Mouse (Mus musculus): ENCODE results near the gene Emc6. TPM values are rescaled to one million over a fixed set of nuclear protein-coding genes. Genes with fewer than 3 reads are reported as not detected.

The Emc6 gene
- polyA plus RNA-seq, 1 experiment from 2014 or later, result 137 TPM

- H3K36me3 ChIP-seq, result peaks cover 31% of the 10 kb centered on the region
- H3K27ac ChIP-seq (replicated peaks), result no peak overlapping the region
Observed at GRCm38 (mm10) chr11:73168576-73168975, 8.3 kb downstream of the Emc6 start.

DNA sequence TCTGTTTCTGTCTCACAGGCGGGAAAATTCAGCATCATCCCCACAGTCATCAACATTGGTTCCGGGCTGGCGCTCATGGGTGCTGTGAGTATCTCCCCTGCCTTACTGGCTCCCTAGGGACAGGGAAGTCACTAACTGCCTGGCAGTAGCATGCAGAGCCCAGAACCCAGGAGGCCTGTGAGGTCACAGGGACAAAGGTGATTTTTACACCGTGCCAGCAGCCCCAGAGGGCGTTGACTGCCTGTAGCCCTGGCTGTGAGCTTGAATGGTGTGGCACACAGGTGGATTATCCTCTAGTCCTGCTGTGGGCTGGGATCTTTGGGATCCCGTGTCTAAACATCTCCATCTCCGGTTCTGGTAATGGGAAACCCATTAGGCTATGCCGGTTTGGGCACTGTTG, 8.8 kb downstream of the Emc6 start:
- 82% methylated on average over 8 of the region's 8 CpGs for WGBS
- no peaks in the 10 kb centered on the region for H3K9me3 ChIP-seq (replicated peaks)
- DNase-seq (ENCODE audit: low spot score), result no peak
- H3K4me1 ChIP-seq, result no peaks in the 10 kb centered on the region
- no peak overlapping the region for H3K27ac ChIP-seq (replicated peaks)
- H3K27me3 ChIP-seq (ENCODE audit: low read depth, poor library complexity, severe bottlenecking), result no peaks in the 10 kb centered on the region
- no peak overlapping the region for H3K4me3 ChIP-seq
- peaks cover 26% of the 10 kb centered on the region for H3K36me3 ChIP-seq

More at GRCm38 (mm10) chr11:73168576-73168975, 8.3 kb downstream of the Emc6 start:
- Histone ChIP-seq H3K9me3 (replicated peaks) (no peaks in the 10 kb centered on the region), H3K4me3 (no peak overlapping the region), H3K4me1 (no peaks in the 10 kb centered on the region), H3K27me3 (ENCODE audit: low read depth, poor library complexity, severe bottlenecking) (no peaks in the 10 kb centered on the region)
- whole genome bisulfite sequencing, result 86% methylated on average over 6 of the region's 6 CpGs
- DNase-seq (ENCODE audit: low spot score), result no peak

- WGBS, result 89% methylated on average over 5 of the region's 5 CpGs
- Histone ChIP-seq H3K27ac (replicated peaks) (no peak overlapping the region), H3K4me1 (peaks cover 14% of the 10 kb centered on the region), H3K9me3 (replicated peaks) (no peaks in the 10 kb centered on the region), H3K27me3 (ENCODE audit: low read depth, poor library complexity, severe bottlenecking) (peaks cover 42% of the 10 kb centered on the region), H3K4me3 (no peak overlapping the region), H3K36me3 (no peaks in the 10 kb centered on the region)
- DNase-seq (ENCODE audit: low spot score), result no peak
Observed at GRCm38 (mm10) chr11:73162284-73162683, 14.6 kb downstream of the Emc6 start.

GRCm38 (mm10) chr11:73161616-73162015, 15.2 kb downstream of the Emc6 start:
- Histone ChIP-seq H3K9me3 (replicated peaks) (no peaks in the 10 kb centered on the region), H3K27me3 (ENCODE audit: low read depth, poor library complexity, severe bottlenecking) (peaks cover 42% of the 10 kb centered on the region), H3K4me1 (peaks cover 14% of the 10 kb centered on the region), H3K27ac (replicated peaks) (no peak overlapping the region), H3K36me3 (no peaks in the 10 kb centered on the region), H3K4me3 (no peak overlapping the region)
- no peak for DNase-seq (ENCODE audit: low spot score)
- WGBS, result 91% methylated on average over 4 of the region's 4 CpGs

- H3K4me3 ChIP-seq, result peak overlapping the region; percentile 57
- H3K4me1 ChIP-seq, result peaks cover 14% of the 10 kb centered on the region
- H3K27me3 ChIP-seq (ENCODE audit: low read depth, poor library complexity, severe bottlenecking), result peaks cover 42% of the 10 kb centered on the region
- no peaks in the 10 kb centered on the region for H3K36me3 ChIP-seq
- no peaks in the 10 kb centered on the region for H3K9me3 ChIP-seq (replicated peaks)
- no peak overlapping the region for H3K27ac ChIP-seq (replicated peaks)
- no peak for DNase-seq (ENCODE audit: low spot score)
- 32% methylated on average over 6 of the region's 6 CpGs for WGBS
Observed at GRCm38 (mm10) chr11:73160811-73161200, 16.0 kb downstream of the Emc6 start.

GRCm38 (mm10) chr11:73159957-73160810, 16.7 kb downstream of the Emc6 start, which contains the start of gene P2rx5:
P2rx5 (plus strand) TSS chr11:73160421.
- Histone ChIP-seq H3K4me3 (peak within 1 kb of the TSS; percentile 57), H3K27ac (replicated peaks) (no peak within 1 kb of the TSS)
- 3% methylated on average over 49 of the region's 49 CpGs for WGBS

GRCm38 (mm10) chr11:73155071-73155470, 21.8 kb downstream of the Emc6 start:
- H3K36me3 ChIP-seq, result no peaks in the 10 kb centered on the region
- no peaks in the 10 kb centered on the region for H3K9me3 ChIP-seq (replicated peaks)
- no peak overlapping the region for H3K4me3 ChIP-seq
- H3K4me1 ChIP-seq, result peaks cover 5% of the 10 kb centered on the region
- H3K27ac ChIP-seq (replicated peaks), result no peak overlapping the region
- H3K27me3 ChIP-seq (ENCODE audit: low read depth, poor library complexity, severe bottlenecking), result peaks cover 20% of the 10 kb centered on the region
- 82% methylated on average over 6 of the region's 6 CpGs for WGBS
- DNase-seq (ENCODE audit: low spot score), result no peak

More at GRCm38 (mm10) chr11:73159957-73160810, 16.7 kb downstream of the Emc6 start, which contains the start of gene P2rx5:
- H3K9me3 ChIP-seq (replicated peaks), result no peaks in the 10 kb centered on the region
- H3K36me3 ChIP-seq, result no peaks in the 10 kb centered on the region
- peaks cover 14% of the 10 kb centered on the region for H3K4me1 ChIP-seq
- peaks cover 42% of the 10 kb centered on the region for H3K27me3 ChIP-seq (ENCODE audit: low read depth, poor library complexity, severe bottlenecking)
- peak; percentile 44 for DNase-seq (ENCODE audit: low spot score)

DNA sequence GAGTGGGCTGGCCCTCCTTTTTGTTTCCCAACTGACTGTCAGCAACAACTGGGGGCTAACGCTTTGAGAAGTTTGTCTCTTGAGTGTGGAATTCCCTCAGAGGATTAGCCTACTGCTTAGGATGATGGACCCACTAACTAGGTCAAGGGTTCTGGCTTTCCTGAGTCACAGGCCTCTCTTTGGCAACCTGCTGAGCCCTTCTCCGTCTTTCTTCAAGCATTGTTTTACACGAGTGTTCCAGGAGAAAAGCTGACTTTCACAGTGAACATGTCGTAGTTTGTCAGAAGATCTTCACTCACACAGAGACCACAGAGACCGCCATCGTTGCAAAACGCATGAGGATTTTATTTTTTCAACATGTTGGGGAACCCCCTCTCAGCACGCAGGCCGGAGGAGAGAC, 28.6 kb downstream of the Emc6 start:
- Histone ChIP-seq H3K27me3 (ENCODE audit: low read depth, poor library complexity, severe bottlenecking) (no peaks in the 10 kb centered on the region), H3K4me1 (peaks cover 12% of the 10 kb centered on the region), H3K36me3 (no peaks in the 10 kb centered on the region), H3K4me3 (no peak overlapping the region), H3K9me3 (replicated peaks) (no peaks in the 10 kb centered on the region), H3K27ac (replicated peaks) (no peak overlapping the region)
- WGBS, result 79% methylated on average over 9 of the region's 9 CpGs
- no peak for DNase-seq (ENCODE audit: low spot score)

DNA sequence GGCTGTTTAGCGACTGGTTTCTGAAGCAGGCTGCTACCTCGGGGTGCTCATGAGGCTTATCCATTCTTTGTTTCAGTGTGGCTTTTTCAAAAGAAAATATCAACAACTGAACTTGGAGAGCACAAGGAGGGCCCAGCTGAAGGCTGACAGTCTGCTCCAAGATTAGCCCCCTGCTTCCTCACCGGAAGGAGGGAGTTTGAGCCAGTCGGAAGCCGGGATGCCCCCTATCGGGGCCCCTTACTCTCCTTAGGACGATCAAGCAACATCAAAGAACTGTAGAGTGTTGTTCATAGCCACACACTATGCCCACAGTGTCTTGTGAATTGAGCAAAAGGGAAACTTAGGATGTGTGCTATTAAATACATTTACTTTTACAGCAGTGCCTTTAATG, 29.9 kb downstream of the Emc6 start:
- H3K4me1 ChIP-seq, result peaks cover 12% of the 10 kb centered on the region
- no peak for DNase-seq (ENCODE audit: low spot score)
- H3K9me3 ChIP-seq (replicated peaks), result no peaks in the 10 kb centered on the region
- no peak overlapping the region for H3K4me3 ChIP-seq
- WGBS, result 54% methylated on average over 7 of the region's 7 CpGs
- H3K36me3 ChIP-seq, result no peaks in the 10 kb centered on the region
- H3K27me3 ChIP-seq (ENCODE audit: low read depth, poor library complexity, severe bottlenecking), result no peaks in the 10 kb centered on the region
- 0 out of 2 replicates have a peak overlapping the region, but pooled peaks have one; percentile 13 for H3K27ac ChIP-seq (replicated peaks)

GRCm38 (mm10) chr11:73146026-73146974, 30.5 kb downstream of the Emc6 start:
- Histone ChIP-seq H3K4me3 (no peak overlapping the region), H3K4me1 (peaks cover 12% of the 10 kb centered on the region), H3K27ac (replicated peaks) (0 out of 2 replicates have a peak overlapping the region, but pooled peaks have one; percentile 13), H3K9me3 (replicated peaks) (no peaks in the 10 kb centered on the region), H3K36me3 (no peaks in the 10 kb centered on the region), H3K27me3 (ENCODE audit: low read depth, poor library complexity, severe bottlenecking) (no peaks in the 10 kb centered on the region)
- WGBS, result 57% methylated on average over 11 of the region's 11 CpGs
- DNase-seq (ENCODE audit: low spot score), result no peak

- Histone ChIP-seq H3K27me3 (ENCODE audit: low read depth, poor library complexity, severe bottlenecking) (no peaks in the 10 kb centered on the region), H3K4me1 (peaks cover 12% of the 10 kb centered on the region), H3K27ac (replicated peaks) (no peak overlapping the region), H3K4me3 (no peak overlapping the region), H3K36me3 (no peaks in the 10 kb centered on the region), H3K9me3 (replicated peaks) (no peaks in the 10 kb centered on the region)
- DNase-seq (ENCODE audit: low spot score), result no peak
- 90% methylated on average over 1 of the region's 1 CpGs for WGBS
Observed at GRCm38 (mm10) chr11:73144261-73144681, 32.6 kb downstream of the Emc6 start.

GRCm38 (mm10) chr11:73137591-73138501, 39.0 kb downstream of the Emc6 start, which contains the start of gene Haspin:
Haspin (minus strand) TSS chr11:73138294.
- Histone ChIP-seq H3K27me3 (ENCODE audit: low read depth, poor library complexity, severe bottlenecking) (no peaks in the 10 kb centered on the region), H3K27ac (replicated peaks) (peak within 1 kb of the TSS; percentile 93), H3K4me1 (peaks cover 42% of the 10 kb centered on the region), H3K4me3 (peak within 1 kb of the TSS; percentile 91), H3K36me3 (peaks cover 38% of the 10 kb centered on the region), H3K9me3 (replicated peaks) (peaks cover 30% of the 10 kb centered on the region)
- peak; percentile 94 for DNase-seq (ENCODE audit: low spot score)
- under 1% methylated on average over 77 of the region's 84 CpGs for WGBS

All from midbrain, embryonic 10.5 days (tissue).